Mouse (Mus musculus) heart, embryonic 11.5 days (tissue): ENCODE measurements around the gene Col23a1. TPM values are rescaled to one million over a fixed set of nuclear protein-coding genes. Genes with fewer than 3 reads are reported as not detected.

Source experiments
- ATAC-seq: fragments of 200-750 bp; cut with Nextera tagmentation; replicated peaks from 2 replicates; pipeline ENCODE4 v1.8.0; 2017; ENCODE audit warnings: moderate library complexity; ENCODE audit not compliant: insufficient number of reproducible peaks, low FRiP score, low TSS enrichment
- H3K27ac ChIP-seq: fragments of 300-500 bp; sonication (generic); 2 replicates; pipeline ENCODE4 v1.5.1; 2014; ENCODE audit warnings: mild to moderate bottlenecking, low read depth, low read length
- H3K27me3 ChIP-seq: fragments of 300-500 bp; sonication (generic); 2 replicates; pipeline ENCODE4 v1.6.1; 2014; ENCODE audit warnings: mild to moderate bottlenecking, low read length, mixed read lengths; ENCODE audit not compliant: control insufficient read depth, insufficient read depth
- H3K36me3 ChIP-seq: fragments of 300-500 bp; sonication (generic); 2 replicates; pipeline ENCODE4 v1.6.1; 2014; ENCODE audit warnings: mild to moderate bottlenecking, low read length, moderate library complexity, mixed read lengths; ENCODE audit not compliant: control insufficient read depth, insufficient read depth
- H3K4me1 ChIP-seq: fragments of 300-500 bp; sonication (generic); 2 replicates; pipeline ENCODE4 v1.6.1; 2014; ENCODE audit warnings: low read length; ENCODE audit not compliant: control insufficient read depth, insufficient read depth
- H3K4me2 ChIP-seq: fragments of 300-500 bp; sonication (generic); 2 replicates; pipeline ENCODE4 v1.6.1; 2014; ENCODE audit warnings: mild to moderate bottlenecking, moderate library complexity
- H3K4me3 ChIP-seq: fragments of 300-500 bp; sonication (generic); 2 replicates; pipeline ENCODE4 v1.5.1; 2014; ENCODE audit warnings: low read depth, low read length
- H3K9ac ChIP-seq: fragments of 300-500 bp; sonication (generic); 2 replicates; pipeline ENCODE4 v1.6.1; 2014; ENCODE audit warnings: mild to moderate bottlenecking, low read depth, low read length, moderate library complexity
- H3K9me3 ChIP-seq: fragments of 300-500 bp; sonication (generic); replicated peaks from 2 replicates; pipeline ENCODE4 v1.6.1; 2016; ENCODE audit warnings: low read length; ENCODE audit not compliant: control insufficient read depth
- WGBS: fragments of 180-500 bp; shearing (Covaris S2); extraction: QIAGEN DNeasy Blood & Tissue Kit; methylation state at CpG from one replicate; pipeline ENCODE4 v1.1.7; 2014; ENCODE audit not compliant: insufficient replicate concordance; 5-methylcytosine and 5-hydroxymethylcytosine counted together
- polyA plus RNA-seq: library from polyadenylated mRNA; unstranded; fragments of >200 nt; fragmentation: Nextera tagmentation; extraction: Ambion mirVana; gene quantifications from 2 replicates; pipeline ENCODE4 v1.2.1, GENCODE M21; 2014

Col23a1 gene
- polyA plus RNA-seq, 1 experiment from 2014 or later = 10.3 TPM

- Histone ChIP-seq H3K27me3 (no peaks in the 10 kb centered on the region), H3K4me1 (no peaks in the 10 kb centered on the region), H3K4me3 (no peak overlapping the region), H3K9me3 (no peaks in the 10 kb centered on the region), H3K27ac (no peak overlapping the region), H3K36me3 (no peaks in the 10 kb centered on the region), H3K4me2 (no peak overlapping the region), H3K9ac (no peak overlapping the region)
- no peak for ATAC-seq
- WGBS = 61% methylated on average over 5 of the region's 5 CpGs
Observed at GRCm38 (mm10) chr11:51377199-51377598, 87.5 kb downstream of the Col23a1 start.

GRCm38 (mm10) chr11:51388892-51389340, 99.2 kb downstream of the Col23a1 start:
- H3K4me1 ChIP-seq = no peaks in the 10 kb centered on the region
- H3K27me3 ChIP-seq = no peaks in the 10 kb centered on the region; the same call in 1 of the 2 replicates
- no peak for ATAC-seq
- no peak overlapping the region for H3K4me2 ChIP-seq
- no peak overlapping the region for H3K27ac ChIP-seq
- no peaks in the 10 kb centered on the region for H3K36me3 ChIP-seq
- H3K4me3 ChIP-seq = no peak overlapping the region
- WGBS = 43% methylated on average over 8 of the region's 8 CpGs
- no peaks in the 10 kb centered on the region for H3K9me3 ChIP-seq
- H3K9ac ChIP-seq = no peak overlapping the region

GRCm38 (mm10) chr11:51389763-51390162, 100.0 kb downstream of the Col23a1 start:
- ATAC-seq = no peak
- no peak overlapping the region for H3K4me2 ChIP-seq
- no peak overlapping the region for H3K9ac ChIP-seq
- no peak overlapping the region for H3K4me3 ChIP-seq
- H3K27me3 ChIP-seq = no peaks in the 10 kb centered on the region; the same call in 1 of the 2 replicates
- H3K4me1 ChIP-seq = no peaks in the 10 kb centered on the region
- WGBS = 70% methylated on average over 10 of the region's 10 CpGs
- H3K27ac ChIP-seq = no peak overlapping the region
- no peaks in the 10 kb centered on the region for H3K36me3 ChIP-seq
- no peaks in the 10 kb centered on the region for H3K9me3 ChIP-seq

GRCm38 (mm10) chr11:51390521-51390920, 100.8 kb downstream of the Col23a1 start:
- 58% methylated on average over 3 of the region's 3 CpGs for WGBS
- Histone ChIP-seq H3K9me3 (no peaks in the 10 kb centered on the region), H3K4me1 (no peaks in the 10 kb centered on the region), H3K27me3 (no peaks in the 10 kb centered on the region; the same call in 1 of the 2 replicates), H3K4me2 (no peak overlapping the region), H3K4me3 (no peak overlapping the region), H3K9ac (no peak overlapping the region), H3K36me3 (no peaks in the 10 kb centered on the region), H3K27ac (no peak overlapping the region)
- ATAC-seq = no peak

GRCm38 (mm10) chr11:51391548-51391947, 101.8 kb downstream of the Col23a1 start:
- Histone ChIP-seq H3K27ac (no peak overlapping the region), H3K9ac (no peak overlapping the region), H3K4me3 (no peak overlapping the region), H3K9me3 (no peaks in the 10 kb centered on the region), H3K4me2 (no peak overlapping the region), H3K4me1 (no peaks in the 10 kb centered on the region), H3K36me3 (no peaks in the 10 kb centered on the region), H3K27me3 (no peaks in the 10 kb centered on the region; the same call in 1 of the 2 replicates)
- WGBS = 65% methylated on average over 4 of the region's 4 CpGs
- ATAC-seq = no peak

- no peak for ATAC-seq
- Histone ChIP-seq H3K27ac (no peak overlapping the region), H3K4me3 (no peak overlapping the region), H3K9me3 (no peaks in the 10 kb centered on the region), H3K4me2 (no peak overlapping the region), H3K27me3 (peaks cover 2% of the 10 kb centered on the region; the same call in 1 of the 2 replicates), H3K9ac (no peak overlapping the region), H3K4me1 (no peaks in the 10 kb centered on the region), H3K36me3 (no peaks in the 10 kb centered on the region)
- 83% methylated on average over 9 of the region's 9 CpGs for WGBS
Observed at GRCm38 (mm10) chr11:51394301-51394865, 104.7 kb downstream of the Col23a1 start.

- no peaks in the 10 kb centered on the region for H3K9me3 ChIP-seq
- no peak overlapping the region for H3K4me2 ChIP-seq
- no peaks in the 10 kb centered on the region for H3K36me3 ChIP-seq
- peaks cover 2% of the 10 kb centered on the region; the same call in 1 of the 2 replicates for H3K27me3 ChIP-seq
- no peak overlapping the region for H3K27ac ChIP-seq
- WGBS = 60% methylated on average over 2 of the region's 2 CpGs
- no peak overlapping the region for H3K4me3 ChIP-seq
- ATAC-seq = no peak
- H3K4me1 ChIP-seq = no peaks in the 10 kb centered on the region
- H3K9ac ChIP-seq = no peak overlapping the region
Observed at GRCm38 (mm10) chr11:51396451-51396850, 106.7 kb downstream of the Col23a1 start.

- WGBS = 87% methylated on average over 5 of the region's 5 CpGs
- Histone ChIP-seq H3K9me3 (no peaks in the 10 kb centered on the region), H3K36me3 (no peaks in the 10 kb centered on the region), H3K27me3 (peaks cover 2% of the 10 kb centered on the region), H3K9ac (no peak overlapping the region), H3K4me3 (no peak overlapping the region), H3K27ac (no peak overlapping the region), H3K4me1 (no peaks in the 10 kb centered on the region), H3K4me2 (no peak overlapping the region)
- no peak for ATAC-seq
Observed at GRCm38 (mm10) chr11:51398084-51398483, 108.4 kb downstream of the Col23a1 start.

GRCm38 (mm10) chr11:51400356-51400755, 110.6 kb downstream of the Col23a1 start:
- no peak overlapping the region for H3K4me3 ChIP-seq
- peaks cover 6% of the 10 kb centered on the region for H3K27me3 ChIP-seq
- no peak overlapping the region for H3K4me2 ChIP-seq
- 0 out of 2 replicates have a peak, but pooled peaks cover 6% of the 10 kb centered on the region for H3K4me1 ChIP-seq
- H3K9ac ChIP-seq = no peak overlapping the region
- H3K9me3 ChIP-seq = no peaks in the 10 kb centered on the region
- no peak overlapping the region for H3K27ac ChIP-seq
- ATAC-seq = no peak
- 79% methylated on average over 11 of the region's 11 CpGs for WGBS
- H3K36me3 ChIP-seq = no peaks in the 10 kb centered on the region
